Mouse (Mus musculus) midbrain, postnatal 0 days (tissue): ENCODE data around the gene Ctnnbl1. TPM values are rescaled to one million over a fixed set of nuclear protein-coding genes. Genes with fewer than 3 reads are reported as not detected.
A peak's percentile ranks its signal among the peaks of the same experiment; 100 is the strongest.

Experiments
- ATAC-seq: fragments of 200-750 bp; cut with Nextera tagmentation; 2 replicates; pipeline ENCODE4 v1.8.0; 2017; ENCODE audit warnings: moderate number of reproducible peaks, mild to moderate bottlenecking, moderate TSS enrichment, moderate library complexity; ENCODE audit not compliant: low FRiP score
- DNase-seq: peaks from one replicate; pipeline ENCODE4 v3.0.0-alpha.2; 2015; ENCODE audit warnings: low spot score
- H3K27ac ChIP-seq: fragments of 300-500 bp; sonication (generic); 2 replicates; pipeline ENCODE4 v1.5.1; 2014; ENCODE audit warnings: low read depth, mild to moderate bottlenecking, low read length, mixed read lengths
- H3K27me3 ChIP-seq: fragments of 300-500 bp; sonication (generic); 2 replicates; pipeline ENCODE4 v1.6.1; 2014; ENCODE audit warnings: low read length, control low read depth, mixed read lengths; ENCODE audit not compliant: insufficient read depth
- H3K36me3 ChIP-seq: fragments of 300-500 bp; sonication (generic); 2 replicates; pipeline ENCODE4 v1.6.1; 2014; ENCODE audit warnings: low read length, control low read depth, mixed read lengths; ENCODE audit not compliant: insufficient read depth
- H3K4me1 ChIP-seq: fragments of 300-500 bp; sonication (generic); 2 replicates; pipeline ENCODE4 v1.6.1; 2014; ENCODE audit warnings: mild to moderate bottlenecking, control low read depth, antibody characterized with exemption, low read length, mixed read lengths; ENCODE audit not compliant: insufficient read depth
- H3K4me2 ChIP-seq: fragments of 300-500 bp; sonication (generic); 2 replicates; pipeline ENCODE4 v1.6.1; 2014; ENCODE audit warnings: low read depth, mild to moderate bottlenecking, low read length, mixed read lengths; ENCODE audit not compliant: poor library complexity, severe bottlenecking
- H3K4me3 ChIP-seq: fragments of 300-500 bp; sonication (generic); 2 replicates; pipeline ENCODE4 v1.5.1; 2014; ENCODE audit warnings: low read depth, mild to moderate bottlenecking, low read length, moderate library complexity
- H3K9ac ChIP-seq: fragments of 300-500 bp; sonication (generic); replicated peaks from 2 replicates; pipeline ENCODE4 v1.6.1; 2014; ENCODE audit warnings: mild to moderate bottlenecking, low read length, moderate library complexity, mixed read lengths; ENCODE audit not compliant: poor library complexity, severe bottlenecking
- H3K9me3 ChIP-seq: fragments of 300-500 bp; sonication (generic); 2 replicates; pipeline ENCODE4 v1.6.1; 2016; ENCODE audit warnings: low read length, control low read depth
- CTCF ChIP-seq: IDR thresholded peaks from 2 replicates; pipeline ENCODE4 v1.5.1; 2016; ENCODE audit warnings: antibody characterized with exemption, mild to moderate bottlenecking
- WGBS: fragments of 180-500 bp; shearing (Covaris S2); extraction: QIAGEN DNeasy Blood & Tissue Kit; methylation state at CpG from one replicate; pipeline ENCODE4 v1.1.7; 2014; 5-methylcytosine and 5-hydroxymethylcytosine counted together
- polyA plus RNA-seq: library from polyadenylated mRNA; unstranded; fragments of >200 nt; fragmentation: Nextera tagmentation; extraction: Ambion mirVana; gene quantifications from 2 replicates; pipeline ENCODE4 v1.2.1, GENCODE M21; 2015
- total RNA-seq: library from RNA; depleted of rRNA; stranded (reverse); fragments of >200 nt; gene quantifications from 2 replicates; pipeline ENCODE4 v1.2.3, GENCODE M21; 2014

The Ctnnbl1 gene
- total and polyA plus RNA-seq, 2 experiments from 2014 or later, result 40.0 to 44.7 TPM

DNA sequence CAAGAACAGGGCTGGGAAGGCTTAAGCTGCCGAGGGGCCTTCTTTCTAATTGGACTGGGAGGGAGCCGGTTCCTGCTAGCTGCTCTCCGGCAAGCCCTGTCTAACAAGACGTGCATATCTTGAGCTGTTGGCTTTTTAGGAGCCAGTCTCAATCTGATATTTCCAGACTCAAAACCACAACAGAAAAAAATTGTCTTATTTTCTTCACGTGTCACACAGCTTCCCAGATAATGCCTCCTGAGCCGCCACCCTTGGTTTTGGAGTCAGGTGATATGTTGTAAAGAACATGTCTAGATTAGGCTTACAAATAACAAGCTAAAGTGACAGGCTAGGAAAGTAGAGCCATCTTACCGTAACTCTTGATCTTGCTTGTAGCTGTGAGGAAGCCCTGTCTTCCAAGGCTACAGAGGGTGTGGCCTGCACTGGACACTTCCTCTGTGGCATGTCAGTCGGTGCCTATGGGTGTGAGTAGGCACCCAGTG lies 56.7 kb downstream of the Ctnnbl1 start:
- no peak for DNase-seq
- no peaks in the 10 kb centered on the region for H3K27me3 ChIP-seq
- H3K36me3 ChIP-seq, result peaks cover 5% of the 10 kb centered on the region; the same call in 1 of the 2 replicates
- no peak overlapping the region for H3K4me2 ChIP-seq
- H3K4me1 ChIP-seq, result no peaks in the 10 kb centered on the region; the same call in 1 of the 2 replicates
- ATAC-seq, result no peak
- H3K27ac ChIP-seq, result no peak overlapping the region
- no peak overlapping the region for H3K9ac ChIP-seq
- WGBS, result 44% methylated on average over 8 of the region's 8 CpGs
- no peaks in the 10 kb centered on the region for H3K9me3 ChIP-seq
- H3K4me3 ChIP-seq, result no peak overlapping the region
- TF ChIP-seq CTCF, result no peak

DNA sequence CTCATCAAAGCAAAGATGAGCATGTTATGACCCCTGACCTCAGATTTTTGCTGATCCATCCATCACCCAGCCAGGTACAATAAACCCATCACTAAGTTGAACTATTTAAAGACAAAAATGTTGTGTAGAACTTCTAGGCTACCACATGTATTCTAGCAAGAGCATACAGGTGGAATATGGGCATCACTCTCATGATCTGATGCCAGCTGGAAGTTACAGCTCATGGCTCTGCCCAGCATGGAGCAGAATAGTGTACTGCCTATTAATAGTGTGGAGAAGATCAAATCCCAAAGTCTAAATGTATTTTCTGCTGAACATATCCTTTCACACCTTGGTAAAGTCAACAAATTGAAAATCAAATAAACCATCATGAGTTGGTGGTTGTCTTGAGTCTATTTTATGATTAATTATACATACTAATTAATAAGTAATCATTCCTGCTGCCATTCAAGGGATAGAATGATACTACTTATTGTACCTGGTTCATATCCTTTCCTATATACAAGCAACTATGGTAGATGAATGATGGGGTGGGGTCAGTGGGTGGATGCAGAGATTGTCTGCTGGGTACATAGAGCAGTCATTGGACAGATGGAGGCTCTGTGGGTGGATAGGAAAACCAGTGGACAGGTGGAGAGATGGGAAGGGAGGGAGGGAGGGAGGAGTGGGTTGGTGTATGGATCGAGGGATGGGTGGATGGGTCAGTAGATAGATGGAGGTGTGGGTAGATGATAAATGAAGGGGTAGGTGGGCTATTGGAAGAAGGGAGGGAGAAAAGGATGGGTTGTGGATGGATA lies 58.6 kb downstream of the Ctnnbl1 start:
- ATAC-seq (no peak), DNase-seq (no peak)
- Histone ChIP-seq H3K27me3 (no peaks in the 10 kb centered on the region), H3K36me3 (peaks cover 9% of the 10 kb centered on the region; the same call in 1 of the 2 replicates), H3K4me3 (no peak overlapping the region), H3K27ac (no peak overlapping the region), H3K9me3 (no peaks in the 10 kb centered on the region), H3K9ac (no peak overlapping the region), H3K4me2 (no peak overlapping the region), H3K4me1 (peaks cover 5% of the 10 kb centered on the region; the same call in 1 of the 2 replicates)
- 100% methylated on average over 1 of the region's 1 CpGs for WGBS
- no peak for TF ChIP-seq CTCF

DNA sequence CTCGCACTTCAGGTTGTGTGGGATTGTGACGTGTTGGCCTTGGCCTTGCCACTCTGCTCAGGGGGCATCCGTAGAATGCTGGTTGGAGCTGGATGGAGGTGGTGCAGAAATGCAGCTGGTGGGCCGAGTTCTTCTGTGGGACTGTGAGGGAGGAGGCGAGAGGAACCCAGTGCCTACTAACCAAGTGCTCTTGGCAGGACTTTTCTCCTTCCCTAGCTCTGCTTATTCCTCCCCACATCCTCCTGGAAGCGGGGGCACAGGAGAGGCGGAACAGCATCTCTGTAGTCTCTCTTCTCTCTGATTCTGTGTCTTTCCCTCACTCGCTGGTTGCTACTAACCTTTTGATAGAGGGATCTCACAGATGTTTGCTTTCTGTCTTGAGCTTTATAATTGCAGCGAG lies 62.3 kb downstream of the Ctnnbl1 start:
- no peak for DNase-seq
- Histone ChIP-seq H3K9ac (no peak overlapping the region), H3K9me3 (no peaks in the 10 kb centered on the region), H3K4me2 (no peak overlapping the region), H3K27me3 (no peaks in the 10 kb centered on the region), H3K4me3 (no peak overlapping the region), H3K36me3 (0 out of 2 replicates have a peak, but pooled peaks cover 4% of the 10 kb centered on the region), H3K4me1 (peaks cover 16% of the 10 kb centered on the region), H3K27ac (no peak overlapping the region)
- 93% methylated on average over 9 of the region's 9 CpGs for WGBS
- ATAC-seq, result no peak
- no peak for TF ChIP-seq CTCF

DNA sequence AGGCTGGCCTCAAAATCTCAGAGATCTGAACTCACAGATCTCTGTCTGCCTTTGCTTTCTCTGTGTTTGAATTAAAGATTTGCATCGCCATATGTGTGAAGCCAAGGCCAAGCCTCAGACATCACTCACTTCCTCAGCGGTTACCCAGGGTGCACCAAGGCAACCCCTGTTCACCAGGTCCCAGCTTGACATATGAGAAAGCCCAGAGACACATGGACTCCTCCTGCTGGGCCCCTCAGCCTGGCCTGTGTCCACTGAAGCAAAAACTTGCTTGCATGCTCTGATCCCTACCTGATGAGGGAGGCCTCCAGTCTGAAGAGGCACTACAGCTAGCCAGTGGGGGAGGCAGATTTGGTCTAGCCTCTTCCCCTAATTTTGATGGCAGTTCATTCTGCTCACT lies 63.1 kb downstream of the Ctnnbl1 start:
- Histone ChIP-seq H3K4me1 (peaks cover 16% of the 10 kb centered on the region), H3K27ac (peak overlapping the region; percentile 55; the same call in 1 of the 2 replicates), H3K36me3 (0 out of 2 replicates have a peak, but pooled peaks cover 4% of the 10 kb centered on the region), H3K9me3 (no peaks in the 10 kb centered on the region), H3K4me3 (no peak overlapping the region), H3K4me2 (no peak overlapping the region), H3K27me3 (no peaks in the 10 kb centered on the region), H3K9ac (no peak overlapping the region)
- no peak for TF ChIP-seq CTCF
- no peak for ATAC-seq
- 92% methylated on average over 2 of the region's 2 CpGs for WGBS
- DNase-seq, result no peak

DNA sequence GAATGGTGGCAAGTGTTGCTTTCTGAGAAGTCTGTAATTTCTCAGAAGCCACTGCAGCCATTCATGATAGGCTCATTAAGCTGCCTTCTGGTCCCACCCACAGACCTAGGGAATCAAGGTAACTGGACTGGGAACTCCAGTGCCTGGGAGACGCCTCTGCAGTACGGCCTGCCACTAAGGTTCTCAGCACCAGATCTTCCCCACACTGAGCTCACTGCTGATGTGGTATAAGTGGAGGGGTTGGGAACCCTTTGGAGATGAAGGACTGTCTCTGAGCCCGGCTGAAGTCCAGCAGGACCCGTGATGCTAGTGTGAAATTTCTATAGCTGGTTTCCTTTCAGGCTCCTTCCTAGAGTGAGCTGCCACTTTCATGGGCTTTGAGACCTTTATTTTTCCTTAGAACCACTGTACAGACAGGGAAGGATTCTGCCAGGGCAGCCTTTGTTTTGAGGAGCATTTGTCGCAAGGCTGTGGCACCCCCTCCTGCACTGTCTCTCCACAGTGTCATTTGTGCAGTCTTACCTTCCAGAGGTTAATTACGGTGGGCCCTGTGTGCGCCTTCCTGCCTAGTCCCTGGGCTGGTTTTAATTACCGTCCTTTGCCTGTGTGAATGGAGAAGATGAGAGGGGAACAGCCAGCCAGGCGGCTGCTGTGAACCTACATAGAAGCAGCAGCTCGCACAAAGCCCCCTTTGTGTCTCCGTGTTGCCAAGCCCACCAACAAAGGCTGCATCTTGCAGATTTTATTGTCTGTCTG lies 63.7 kb downstream of the Ctnnbl1 start:
- Histone ChIP-seq H3K27ac (peak overlapping the region; percentile 55), H3K9ac (peak overlapping the region; percentile 20; the same call in 1 of the 2 replicates), H3K27me3 (no peaks in the 10 kb centered on the region), H3K36me3 (0 out of 2 replicates have a peak, but pooled peaks cover 4% of the 10 kb centered on the region), H3K9me3 (no peaks in the 10 kb centered on the region), H3K4me2 (no peak overlapping the region), H3K4me1 (peaks cover 18% of the 10 kb centered on the region), H3K4me3 (no peak overlapping the region)
- 7% methylated on average over 11 of the region's 11 CpGs for WGBS
- ATAC-seq, result peak; percentile 66
- DNase-seq, result peak; percentile 83
- TF ChIP-seq CTCF, result no peak; the same call in 1 of the 2 replicates
